Mouse (Mus musculus) E14TG2a.4 (cell line): ENCODE data around the gene Selenok.

Experiments
- H3K27me3 ChIP-seq: 2 replicates; pipeline ENCODE4 v1.6.1; 2014; ENCODE audit warnings: low read length, control low read depth; ENCODE audit not compliant: insufficient read depth
- H3K36me3 ChIP-seq: 2 replicates; pipeline ENCODE4 v1.6.1; 2014; ENCODE audit warnings: low read length, control low read depth; ENCODE audit not compliant: insufficient read depth
- H3K4me1 ChIP-seq: replicated peaks from 2 replicates; pipeline ENCODE4 v1.6.1; 2014; ENCODE audit warnings: low read depth, low read length, control low read depth
- H3K4me3 ChIP-seq: replicated peaks from 2 replicates; pipeline ENCODE4 v1.5.1; 2014; ENCODE audit warnings: mild to moderate bottlenecking, low read length
- H3K9me3 ChIP-seq: 2 replicates; pipeline ENCODE4 v1.6.1; 2014; ENCODE audit warnings: low read length, control low read depth
- CTCF ChIP-seq: conservative IDR thresholded peaks from 2 replicates; pipeline ENCODE4 v1.5.1; 2014; ENCODE audit warnings: low read length
- NANOG ChIP-seq: IDR thresholded peaks from 2 replicates; pipeline ENCODE4 v1.6.1; 2014; ENCODE audit warnings: borderline replicate concordance, low read length, mixed read lengths
- POU5F1 ChIP-seq: IDR thresholded peaks from 2 replicates; pipeline ENCODE4 v1.6.1; 2014; ENCODE audit warnings: low read length, borderline replicate concordance

The Selenok gene

GRCm38 (mm10) chr14:30018463-30018801, 50.3 kb downstream of the Selenok start:
- Histone ChIP-seq H3K36me3 (no peaks in the 10 kb centered on the region), H3K4me3 (no peak overlapping the region), H3K9me3 (no peaks in the 10 kb centered on the region), H3K27me3 (no peaks in the 10 kb centered on the region), H3K4me1 (no peaks in the 10 kb centered on the region)
- TF ChIP-seq NANOG (no peak), CTCF (no peak), POU5F1 (no peak)

DNA sequence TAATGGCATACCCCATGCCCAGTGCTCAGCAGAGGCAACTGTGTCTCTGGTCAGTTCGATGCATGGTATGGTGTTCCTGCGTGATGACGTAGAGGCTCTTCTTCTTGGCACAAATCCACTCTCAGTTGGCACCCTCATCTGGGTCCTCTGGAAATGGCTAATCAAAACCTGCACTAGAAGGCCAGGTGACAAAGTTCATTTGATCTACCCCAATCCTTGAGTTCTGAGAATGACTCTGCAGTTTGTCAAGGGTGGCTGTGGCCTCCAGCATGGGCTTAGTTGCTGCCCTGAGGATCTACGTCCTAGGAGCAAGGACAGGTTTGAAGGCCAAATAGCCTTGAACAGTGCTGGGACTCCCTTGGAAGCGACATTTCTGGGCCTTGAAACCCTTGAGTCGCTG, 50.7 kb downstream of the Selenok start:
- Histone ChIP-seq H3K9me3 (no peaks in the 10 kb centered on the region), H3K4me1 (no peaks in the 10 kb centered on the region), H3K27me3 (no peaks in the 10 kb centered on the region), H3K4me3 (no peak overlapping the region), H3K36me3 (no peaks in the 10 kb centered on the region)
- TF ChIP-seq POU5F1 (no peak), CTCF (no peak), NANOG (no peak)

DNA sequence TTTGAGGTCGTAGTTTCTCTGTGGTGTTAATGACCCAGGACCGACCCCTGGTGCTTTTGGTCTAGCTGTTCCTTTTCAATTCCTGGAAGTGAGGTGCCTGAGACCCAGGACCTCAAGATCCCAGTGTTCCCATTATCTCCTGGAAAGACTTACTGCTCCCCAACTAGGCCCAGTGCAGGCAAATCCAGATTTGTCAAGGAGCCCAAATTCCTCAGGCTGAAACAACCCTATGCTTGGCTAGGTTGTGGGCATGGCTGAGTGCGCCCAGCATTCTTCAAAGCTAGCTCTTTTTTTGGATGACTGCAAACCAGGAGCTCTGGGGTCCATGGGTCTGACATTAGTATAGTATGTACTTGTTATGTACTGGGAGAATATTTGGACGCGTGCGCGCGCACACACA, 51.3 kb downstream of the Selenok start:
- TF ChIP-seq CTCF: no peak
- no peaks in the 10 kb centered on the region for H3K4me1 ChIP-seq
- H3K4me3 ChIP-seq: no peak overlapping the region
- no peaks in the 10 kb centered on the region for H3K36me3 ChIP-seq
- H3K27me3 ChIP-seq: no peaks in the 10 kb centered on the region; the same call in 1 of the 2 replicates
- H3K9me3 ChIP-seq: no peaks in the 10 kb centered on the region

GRCm38 (mm10) chr14:30019792-30020575, 51.9 kb downstream of the Selenok start:
- no peak for TF ChIP-seq POU5F1
- TF ChIP-seq CTCF: no peak
- TF ChIP-seq NANOG: no peak
- H3K36me3 ChIP-seq: no peaks in the 10 kb centered on the region
- H3K4me3 ChIP-seq: no peak overlapping the region
- no peaks in the 10 kb centered on the region for H3K4me1 ChIP-seq
- no peaks in the 10 kb centered on the region; the same call in 1 of the 2 replicates for H3K27me3 ChIP-seq
- no peaks in the 10 kb centered on the region for H3K9me3 ChIP-seq

- Histone ChIP-seq H3K4me3 (no peak overlapping the region), H3K9me3 (no peaks in the 10 kb centered on the region), H3K4me1 (no peaks in the 10 kb centered on the region), H3K36me3 (no peaks in the 10 kb centered on the region), H3K27me3 (no peaks in the 10 kb centered on the region; the same call in 1 of the 2 replicates)
- no peak for TF ChIP-seq POU5F1
- no peak for TF ChIP-seq NANOG
- no peak for TF ChIP-seq CTCF
Measured at GRCm38 (mm10) chr14:30022471-30022870, 54.4 kb downstream of the Selenok start.

DNA sequence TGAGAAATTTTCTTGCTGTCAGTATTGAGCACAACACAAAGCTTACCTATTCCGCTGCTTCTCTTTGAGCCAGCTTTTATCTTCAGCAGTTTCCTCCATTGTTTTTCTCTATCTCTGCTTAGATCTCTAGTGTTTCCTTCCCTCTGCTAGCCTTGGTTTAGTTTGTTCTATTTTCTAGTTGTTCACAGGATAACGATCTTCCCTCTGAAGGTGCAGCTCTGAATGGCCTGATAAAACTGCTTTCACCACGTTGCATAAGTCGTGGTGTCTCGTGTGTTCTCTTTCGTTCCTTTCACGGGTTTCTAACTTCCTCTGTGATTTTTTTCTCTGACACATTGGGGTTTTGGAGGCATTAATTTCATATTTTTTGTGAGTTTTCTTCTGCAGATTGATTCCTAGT, 56.3 kb downstream of the Selenok start:
- no peak for TF ChIP-seq CTCF
- TF ChIP-seq POU5F1: no peak
- no peak for TF ChIP-seq NANOG
- no peak overlapping the region for H3K4me3 ChIP-seq

More for the DNA sequence above, 56.3 kb downstream of the Selenok start:
- H3K27me3 ChIP-seq: no peaks in the 10 kb centered on the region; the same call in 1 of the 2 replicates
- no peaks in the 10 kb centered on the region for H3K9me3 ChIP-seq
- no peaks in the 10 kb centered on the region for H3K36me3 ChIP-seq
- H3K4me1 ChIP-seq: no peaks in the 10 kb centered on the region
